Mouse (Mus musculus) ES-E14 (cell line): Measurements from ENCODE around the gene Pde4d.

Experiments
- CHD2 ChIP-seq: IDR thresholded peaks from 2 replicates; pipeline ENCODE4 v1.6.1; 2014; ENCODE audit warnings: mild to moderate bottlenecking, low read depth, low read length, inconsistent platforms
- HCFC1 ChIP-seq: IDR thresholded peaks from 2 replicates; pipeline ENCODE4 v1.6.1; 2012; ENCODE audit warnings: low read length, inconsistent platforms, borderline replicate concordance; ENCODE audit not compliant: insufficient read depth
- MAFK ChIP-seq: IDR thresholded peaks from 2 replicates; pipeline ENCODE4 v1.6.1; 2014; ENCODE audit warnings: mild to moderate bottlenecking, low read depth, low read length, inconsistent platforms; ENCODE audit not compliant: insufficient read depth
- ZNF384 ChIP-seq: IDR thresholded peaks from 2 replicates; pipeline ENCODE4 v1.6.1; 2012; ENCODE audit warnings: low read depth, low read length, inconsistent platforms

GRCm38 (mm10) chr13:108404372-108404771, 45.4 kb upstream of the Pde4d start:
- no peak for TF ChIP-seq ZNF384
- TF ChIP-seq MAFK = no peak
- TF ChIP-seq HCFC1 = no peak
- no peak for TF ChIP-seq CHD2
